Mouse (Mus musculus): ENCODE results near the gene Fam129b. TPM values are rescaled to one million over a fixed set of nuclear protein-coding genes. Genes with fewer than 3 reads are reported as not detected.

The Fam129b gene
- polyA plus RNA-seq, 2 experiments, result 2.7 to 5.9 TPM

DNA sequence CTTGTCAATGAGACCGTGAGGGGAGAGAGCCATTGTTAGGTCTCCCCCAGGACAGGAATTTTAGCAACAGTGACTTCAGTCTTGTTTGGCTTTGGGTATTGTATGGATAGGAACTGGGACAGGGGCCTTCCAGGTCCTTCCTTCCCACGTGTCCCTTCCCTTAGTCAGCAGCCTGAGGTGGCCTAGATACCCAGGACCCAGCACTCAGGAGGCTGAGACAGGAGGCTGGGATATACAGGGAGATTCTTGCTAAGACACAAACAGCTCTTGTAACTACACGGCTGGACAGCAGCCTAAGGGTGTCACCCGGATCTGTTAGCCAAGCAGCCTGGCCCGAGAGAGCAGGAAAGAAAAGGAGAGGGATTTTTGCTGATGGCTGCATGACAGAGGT lies 16.3 kb upstream of the Fam129b start:
- H3K4me2 ChIP-seq (ENCODE audit: low read depth), result no peak overlapping the region
- H3K4me1 ChIP-seq (replicated peaks; ENCODE audit: control insufficient read depth in 2 of 2, insufficient read depth in 2 of 2, low read length in 1 of 2), result no peaks in the 10 kb centered on the region
- no peak overlapping the region for H3K4me3 ChIP-seq (ENCODE audit: insufficient read depth in 1 of 2, low read depth in 2 of 2, low read length in 2 of 2)
- no peak overlapping the region for H3K9ac ChIP-seq (replicated peaks)
- no peaks in the 10 kb centered on the region for H3K9me3 ChIP-seq (ENCODE audit: control insufficient read depth, low read length)
- WGBS (ENCODE audit: insufficient replicate concordance), result 67% methylated on average over 5 of the region's 5 CpGs
- H3K27ac ChIP-seq, result no peak overlapping the region
- no peak for TF ChIP-seq CTCF (IDR thresholded peaks at IDR 0.05; ENCODE audit: low read depth)
- DNase-seq (ENCODE audit: low read depth in 3 of 3, low spot score in 3 of 3) (no peak), ATAC-seq (ENCODE audit: insufficient read depth) (no peak)
- no peaks in the 10 kb centered on the region for H3K36me3 ChIP-seq (replicated peaks; ENCODE audit: control insufficient read depth, insufficient read depth, low read depth)
- H3K27me3 ChIP-seq (ENCODE audit: control insufficient read depth, insufficient read depth, low read length), result no peaks in the 10 kb centered on the region

DNA sequence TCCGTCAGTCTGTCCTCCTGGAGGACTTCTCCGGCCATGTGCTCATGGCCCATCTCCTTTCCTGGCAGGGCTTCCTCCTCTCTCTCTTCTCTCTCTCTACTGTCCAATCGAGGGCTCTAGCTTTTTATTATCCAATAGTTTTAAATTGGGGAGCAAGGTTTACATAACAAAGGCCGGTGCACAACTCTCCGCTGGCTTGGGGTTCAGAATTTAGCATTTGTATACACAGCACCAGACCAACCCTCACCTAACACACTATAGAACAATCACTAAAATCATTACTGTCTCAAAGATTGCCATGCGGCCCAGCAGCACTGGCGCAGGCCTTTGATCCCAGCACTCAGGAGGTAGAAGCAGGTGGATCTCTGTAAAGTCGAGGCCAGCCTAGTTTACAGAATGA lies 15.1 kb upstream of the Fam129b start:
- no peaks in the 10 kb centered on the region; a peak in 1 of 4 replicates for H3K4me1 ChIP-seq (replicated peaks; ENCODE audit: control insufficient read depth in 2 of 2, insufficient read depth in 2 of 2, low read length in 1 of 2)
- DNase-seq (ENCODE audit: low read depth in 3 of 3, low spot score in 3 of 3), result no peak
- 71% methylated on average over 8 of the region's 8 CpGs for WGBS (ENCODE audit: insufficient replicate concordance)
- no peak overlapping the region for H3K4me2 ChIP-seq (ENCODE audit: low read depth)
- H3K4me3 ChIP-seq (ENCODE audit: insufficient read depth in 1 of 2, low read depth in 2 of 2, low read length in 2 of 2), result no peak overlapping the region
- H3K36me3 ChIP-seq (replicated peaks; ENCODE audit: control insufficient read depth, insufficient read depth, low read depth), result no peaks in the 10 kb centered on the region
- H3K27ac ChIP-seq, result no peak overlapping the region
- TF ChIP-seq CTCF (IDR thresholded peaks at IDR 0.05; ENCODE audit: low read depth) (no peak), EP300 (IDR thresholded peaks at IDR 0.05; ENCODE audit: low read depth) (no peak)
- no peaks in the 10 kb centered on the region for H3K27me3 ChIP-seq (ENCODE audit: control insufficient read depth, insufficient read depth, low read length)
- H3K9ac ChIP-seq (replicated peaks), result no peak overlapping the region
- no peaks in the 10 kb centered on the region for H3K9me3 ChIP-seq (ENCODE audit: control insufficient read depth, low read length)
- no peak for ATAC-seq (ENCODE audit: insufficient read depth)

DNA sequence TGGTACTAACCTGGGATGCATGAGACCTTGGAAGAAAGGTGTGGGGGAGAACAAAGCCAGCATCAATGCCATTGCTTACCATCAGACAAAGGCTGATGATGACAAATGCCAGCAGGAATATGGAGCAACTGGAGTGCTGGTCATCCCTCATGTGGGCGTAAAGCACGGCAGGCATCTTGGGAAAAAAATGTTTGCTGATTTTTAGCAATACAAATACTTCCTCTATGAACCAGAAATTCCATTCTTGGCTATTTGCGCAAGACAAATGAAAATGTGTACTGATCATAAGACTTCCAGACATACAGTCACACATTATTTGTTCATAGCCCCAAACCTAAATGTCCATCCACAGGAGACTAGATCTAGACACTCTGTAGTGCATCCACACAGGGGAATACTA lies 12.6 kb upstream of the Fam129b start:
- Histone ChIP-seq H3K27ac (no peak overlapping the region), H3K4me3 (ENCODE audit: insufficient read depth in 1 of 2, low read depth in 2 of 2, low read length in 2 of 2) (no peak overlapping the region), H3K4me2 (ENCODE audit: low read depth) (no peak overlapping the region), H3K9ac (replicated peaks) (no peak overlapping the region), H3K9me3 (ENCODE audit: control insufficient read depth, low read length) (no peaks in the 10 kb centered on the region), H3K36me3 (replicated peaks; ENCODE audit: control insufficient read depth, insufficient read depth, low read depth) (no peaks in the 10 kb centered on the region), H3K27me3 (ENCODE audit: control insufficient read depth, insufficient read depth, low read length) (no peaks in the 10 kb centered on the region), H3K4me1 (replicated peaks; ENCODE audit: control insufficient read depth in 2 of 2, insufficient read depth in 2 of 2, low read length in 1 of 2) (no peaks in the 10 kb centered on the region; a peak in 1 of 4 replicates)
- no peak for TF ChIP-seq EP300 (IDR thresholded peaks at IDR 0.05; ENCODE audit: low read depth)
- TF ChIP-seq CTCF (IDR thresholded peaks at IDR 0.05; ENCODE audit: low read depth), result no peak
- ATAC-seq (ENCODE audit: insufficient read depth) (no peak), DNase-seq (ENCODE audit: low read depth in 3 of 3, low spot score in 3 of 3) (no peak)
- WGBS (ENCODE audit: insufficient replicate concordance), result 69% methylated on average over 3 of the region's 3 CpGs

DNA sequence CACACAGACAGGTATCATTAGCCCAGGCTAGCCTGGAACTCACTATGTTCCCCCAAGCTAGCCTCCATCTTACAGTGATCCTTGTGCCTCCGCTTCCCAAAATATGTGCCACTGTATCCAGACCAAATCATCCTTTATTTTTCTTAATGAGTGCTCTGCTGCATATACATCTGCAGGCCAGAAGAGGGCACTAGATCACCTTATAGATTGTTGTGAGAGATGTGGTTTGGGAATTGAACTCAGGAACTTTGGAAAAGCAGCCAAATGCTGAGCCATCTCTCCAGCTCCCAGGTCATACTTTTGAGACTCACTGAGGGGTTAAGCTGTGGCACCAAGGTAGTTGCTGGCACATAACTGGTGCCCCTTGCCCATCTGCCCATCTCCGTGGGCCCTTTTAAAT lies 11.2 kb upstream of the Fam129b start:
- H3K4me3 ChIP-seq (ENCODE audit: insufficient read depth in 1 of 2, low read depth in 2 of 2, low read length in 2 of 2), result no peak overlapping the region
- H3K9me3 ChIP-seq (ENCODE audit: control insufficient read depth, low read length), result no peaks in the 10 kb centered on the region
- peaks cover 0 to under 1% of the 10 kb centered on the region in 2 experiments; a peak in 1 of 4 replicates for H3K4me1 ChIP-seq (replicated peaks; ENCODE audit: control insufficient read depth in 2 of 2, insufficient read depth in 2 of 2, low read length in 1 of 2)
- H3K27me3 ChIP-seq (ENCODE audit: control insufficient read depth, insufficient read depth, low read length), result no peaks in the 10 kb centered on the region
- H3K4me2 ChIP-seq (ENCODE audit: low read depth), result no peak overlapping the region
- ATAC-seq (ENCODE audit: insufficient read depth), result no peak
- no peak overlapping the region for H3K9ac ChIP-seq (replicated peaks)
- 49% methylated on average over 2 of the region's 2 CpGs for WGBS (ENCODE audit: insufficient replicate concordance)
- no peaks in the 10 kb centered on the region for H3K36me3 ChIP-seq (replicated peaks; ENCODE audit: control insufficient read depth, insufficient read depth, low read depth)
- DNase-seq (ENCODE audit: low read depth in 3 of 3, low spot score in 3 of 3), result no peak
- no peak overlapping the region for H3K27ac ChIP-seq
- no peak for TF ChIP-seq EP300 (IDR thresholded peaks at IDR 0.05; ENCODE audit: low read depth)
- TF ChIP-seq CTCF (IDR thresholded peaks at IDR 0.05; ENCODE audit: low read depth), result peak; percentile 68

DNA sequence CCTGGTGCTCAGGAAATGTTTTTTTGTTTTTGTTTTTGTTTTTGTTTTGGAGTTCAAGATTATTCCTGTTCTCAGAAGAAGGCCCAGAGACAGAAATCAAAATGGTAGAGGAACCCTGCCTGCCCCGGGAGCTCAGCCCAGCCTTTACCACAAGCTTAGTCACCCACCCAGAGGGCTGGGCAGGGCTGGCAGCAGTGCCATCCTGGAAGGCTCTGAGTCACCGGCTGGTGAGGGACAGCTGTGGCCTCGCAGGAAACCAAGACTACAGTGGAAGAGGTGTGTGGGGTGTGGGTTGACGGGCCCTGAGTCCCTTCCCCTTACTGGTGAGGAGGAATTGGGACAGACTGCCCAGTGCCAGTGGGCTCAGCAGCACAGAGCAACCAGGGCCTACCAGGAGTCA lies 8.6 kb upstream of the Fam129b start:
- no peak overlapping the region for H3K4me2 ChIP-seq (ENCODE audit: low read depth)
- DNase-seq (ENCODE audit: low read depth in 3 of 3, low spot score in 3 of 3), result no peak
- H3K9me3 ChIP-seq (ENCODE audit: control insufficient read depth, low read length), result no peaks in the 10 kb centered on the region
- WGBS (ENCODE audit: insufficient replicate concordance), result 29% methylated on average over 4 of the region's 4 CpGs
- no peak overlapping the region for H3K27ac ChIP-seq
- H3K4me3 ChIP-seq (ENCODE audit: insufficient read depth in 1 of 2, low read depth in 2 of 2, low read length in 2 of 2), result no peak overlapping the region
- H3K4me1 ChIP-seq (replicated peaks; ENCODE audit: control insufficient read depth in 2 of 2, insufficient read depth in 2 of 2, low read length in 1 of 2), result peaks cover 3% of the 10 kb centered on the region in 2 experiments; a peak in 1 of 4 replicates
- H3K36me3 ChIP-seq (replicated peaks; ENCODE audit: control insufficient read depth, insufficient read depth, low read depth), result no peaks in the 10 kb centered on the region
- TF ChIP-seq CTCF (IDR thresholded peaks at IDR 0.05; ENCODE audit: low read depth), result no peak
- no peak for ATAC-seq (ENCODE audit: insufficient read depth)
- H3K27me3 ChIP-seq (ENCODE audit: control insufficient read depth, insufficient read depth, low read length), result no peaks in the 10 kb centered on the region
- no peak overlapping the region for H3K9ac ChIP-seq (replicated peaks)

All from liver, embryonic 14.5 days (tissue).